Mouse (Mus musculus) forebrain, embryonic 14.5 days (tissue): ENCODE results near the gene Sel1l. TPM values are rescaled to one million over a fixed set of nuclear protein-coding genes. Genes with fewer than 3 reads are reported as not detected.
A peak's percentile ranks its signal among the peaks of the same experiment; 100 is the strongest.

Experiments used
- ATAC-seq: fragments of 200-750 bp; cut with Nextera tagmentation; 2 replicates; pipeline ENCODE4 v1.8.0; 2017; ENCODE audit warnings: mild to moderate bottlenecking, moderate library complexity
- DNase-seq: peaks from one replicate; pipeline ENCODE4 v3.0.0-alpha.2; 2015; ENCODE audit warnings: low spot score
- H3K27ac ChIP-seq: fragments of 300-500 bp; sonication (generic); 2 replicates; pipeline ENCODE4 v1.5.1; 2014; ENCODE audit warnings: low read depth, mild to moderate bottlenecking, control low read depth, low read length, moderate library complexity
- H3K27me3 ChIP-seq: fragments of 300-500 bp; sonication (generic); replicated peaks from 2 replicates; pipeline ENCODE4 v1.6.1; 2014; ENCODE audit warnings: low read length, control low read depth, mixed read lengths; ENCODE audit not compliant: control insufficient read depth, insufficient read depth
- H3K36me3 ChIP-seq: fragments of 300-500 bp; sonication (generic); 2 replicates; pipeline ENCODE4 v1.6.1; 2014; ENCODE audit warnings: low read length, control low read depth; ENCODE audit not compliant: control insufficient read depth, insufficient read depth
- H3K4me1 ChIP-seq: fragments of 300-500 bp; sonication (generic); 2 replicates; pipeline ENCODE4 v1.6.1; 2014; ENCODE audit warnings: antibody characterized with exemption, low read length, control low read depth; ENCODE audit not compliant: control insufficient read depth, insufficient read depth
- H3K4me2 ChIP-seq: fragments of 300-500 bp; sonication (generic); 2 replicates; pipeline ENCODE4 v1.6.1; 2014; ENCODE audit warnings: mild to moderate bottlenecking, control low read depth, low read length
- H3K4me3 ChIP-seq: fragments of 300-500 bp; sonication (generic); 2 replicates; pipeline ENCODE4 v1.5.1; 2014; ENCODE audit warnings: low read depth, low read length, control low read depth
- H3K9ac ChIP-seq: fragments of 300-500 bp; sonication (generic); 2 replicates; pipeline ENCODE4 v1.6.1; 2014; ENCODE audit warnings: mild to moderate bottlenecking, low read length, control low read depth, moderate library complexity
- H3K9me3 ChIP-seq: fragments of 300-500 bp; sonication (generic); replicated peaks from 2 replicates; pipeline ENCODE4 v1.6.1; 2016; ENCODE audit warnings: low read length, control low read depth, mixed read lengths; ENCODE audit not compliant: control insufficient read depth
- WGBS: fragments of 180-500 bp; shearing (Covaris S2); extraction: QIAGEN DNeasy Blood & Tissue Kit; methylation state at CpG from one replicate; pipeline ENCODE4 v1.1.7; 2014; 5-methylcytosine and 5-hydroxymethylcytosine counted together
- polyA plus RNA-seq: library from polyadenylated mRNA; unstranded; fragments of >200 nt; fragmentation: Nextera tagmentation; extraction: Ambion mirVana; gene quantifications from 2 replicates; pipeline ENCODE4 v1.2.1, GENCODE M21; 2014

The Sel1l gene
- polyA plus RNA-seq, 1 experiment from 2014 or later, result 58.1 TPM

DNA sequence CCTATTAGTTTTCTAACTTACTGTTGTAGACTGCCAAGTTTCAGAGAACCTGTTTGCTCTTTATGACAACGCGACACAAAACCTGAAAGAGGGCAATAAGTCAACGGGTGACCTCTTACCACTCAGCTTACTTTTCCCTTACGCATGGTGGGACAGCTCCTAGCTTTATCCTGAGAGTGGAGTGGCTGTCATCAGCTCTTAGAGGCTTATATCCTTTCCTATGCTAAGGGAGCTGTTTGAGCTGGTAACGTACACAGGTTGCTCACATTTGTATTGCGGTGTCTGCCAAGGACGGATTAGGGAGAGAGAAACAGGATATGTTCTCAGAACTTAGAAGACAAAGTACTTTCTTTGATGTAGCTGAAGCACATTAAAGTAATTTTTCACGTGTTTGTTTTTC, 5.4 kb upstream of the Sel1l start:
- Histone ChIP-seq H3K4me2 (no peak overlapping the region), H3K4me3 (no peak overlapping the region), H3K27me3 (no peaks in the 10 kb centered on the region), H3K9ac (no peak overlapping the region), H3K4me1 (no peaks in the 10 kb centered on the region), H3K27ac (no peak overlapping the region), H3K9me3 (no peaks in the 10 kb centered on the region), H3K36me3 (no peaks in the 10 kb centered on the region)
- ATAC-seq, result no peak
- DNase-seq, result no peak
- WGBS, result 81% methylated on average over 8 of the region's 8 CpGs

- no peaks in the 10 kb centered on the region for H3K9me3 ChIP-seq
- H3K4me3 ChIP-seq, result peak overlapping the region; percentile 86
- 0 out of 2 replicates have a peak overlapping the region, but pooled peaks have one; percentile 48 for H3K27ac ChIP-seq
- H3K27me3 ChIP-seq, result no peaks in the 10 kb centered on the region
- H3K4me1 ChIP-seq, result peaks cover 3% of the 10 kb centered on the region; the same call in 1 of the 2 replicates
- H3K4me2 ChIP-seq, result peak overlapping the region; percentile 85
- DNase-seq, result no peak
- H3K9ac ChIP-seq, result peak overlapping the region; percentile 84
- H3K36me3 ChIP-seq, result no peaks in the 10 kb centered on the region
- 8% methylated on average over 17 of the region's 33 CpGs for WGBS
- ATAC-seq, result peak; percentile 66
These were observed 438 bp downstream of the Sel1l start for GRCm38 (mm10) chr12:91848394-91849044.

DNA sequence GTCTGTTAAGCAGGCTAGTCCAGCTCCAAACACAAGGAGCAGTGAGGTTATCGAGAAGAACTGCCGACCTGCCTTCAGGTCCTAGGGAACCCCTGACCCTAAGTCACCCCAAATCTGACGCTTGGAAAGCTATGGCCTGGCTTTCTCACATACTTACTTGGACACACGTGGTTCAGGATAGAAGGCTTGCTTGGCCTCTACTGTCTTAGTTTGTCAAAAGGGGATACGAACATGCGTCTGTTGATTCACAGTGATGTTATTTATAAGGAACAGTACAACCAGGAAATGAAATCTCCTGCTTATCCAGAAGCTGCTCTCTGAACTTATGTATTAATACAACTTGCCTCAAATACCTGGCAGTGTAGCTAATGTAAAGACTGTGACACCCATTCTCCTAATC, 2.9 kb downstream of the Sel1l start:
- Histone ChIP-seq H3K27ac (no peak overlapping the region), H3K4me2 (no peak overlapping the region), H3K4me1 (peaks cover 3% of the 10 kb centered on the region; the same call in 1 of the 2 replicates), H3K36me3 (peaks cover 14% of the 10 kb centered on the region), H3K4me3 (no peak overlapping the region), H3K27me3 (no peaks in the 10 kb centered on the region), H3K9me3 (no peaks in the 10 kb centered on the region), H3K9ac (no peak overlapping the region)
- WGBS, result 94% methylated on average over 6 of the region's 6 CpGs
- ATAC-seq (no peak), DNase-seq (no peak)

DNA sequence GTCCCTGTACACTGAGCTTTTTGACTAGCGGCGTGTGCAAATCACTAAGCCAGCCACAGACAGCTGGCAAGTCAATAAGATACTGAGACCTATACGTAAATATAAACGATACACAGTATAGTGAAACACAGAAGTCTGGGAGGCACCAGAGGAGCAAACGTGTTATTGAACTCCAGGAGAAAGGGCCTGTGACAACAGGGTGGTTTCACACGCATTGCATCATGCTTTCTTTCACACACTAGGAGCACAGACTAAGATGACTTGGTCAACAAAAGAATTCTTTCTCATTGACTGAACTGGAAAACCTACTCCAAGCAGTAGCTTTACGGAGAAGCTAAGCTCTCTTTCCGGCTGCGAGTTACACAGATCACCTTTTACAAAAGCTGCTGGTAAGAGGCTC, 3.6 kb downstream of the Sel1l start:
- ATAC-seq (no peak), DNase-seq (no peak)
- H3K27ac ChIP-seq, result no peak overlapping the region
- peaks cover 20% of the 10 kb centered on the region for H3K36me3 ChIP-seq
- no peaks in the 10 kb centered on the region for H3K27me3 ChIP-seq
- H3K9me3 ChIP-seq, result no peaks in the 10 kb centered on the region
- WGBS, result 74% methylated on average over 9 of the region's 9 CpGs
- H3K4me2 ChIP-seq, result no peak overlapping the region
- H3K4me1 ChIP-seq, result peaks cover 3% of the 10 kb centered on the region; the same call in 1 of the 2 replicates
- no peak overlapping the region for H3K4me3 ChIP-seq
- no peak overlapping the region for H3K9ac ChIP-seq

DNA sequence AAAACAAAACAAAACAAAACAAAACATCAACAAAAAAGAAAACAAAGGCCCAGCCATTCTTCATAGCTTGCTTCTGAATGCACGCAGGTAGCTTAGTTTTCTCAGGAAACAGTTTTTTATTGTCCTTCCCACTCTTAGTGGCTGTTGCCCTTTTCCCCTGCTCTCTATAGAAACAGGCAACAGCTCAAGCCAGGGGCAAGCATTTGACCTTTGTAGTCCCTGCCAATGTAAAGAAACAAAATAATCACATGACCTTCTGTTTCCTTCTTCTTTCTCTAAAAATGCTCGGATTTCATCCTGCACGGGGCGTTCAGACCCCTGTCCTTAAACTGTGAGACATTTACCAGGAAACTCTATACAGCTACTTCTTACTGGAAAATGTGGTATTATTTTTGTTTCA, 4.4 kb downstream of the Sel1l start:
- H3K9ac ChIP-seq, result no peak overlapping the region
- H3K4me2 ChIP-seq, result no peak overlapping the region
- DNase-seq (no peak), ATAC-seq (no peak)
- H3K36me3 ChIP-seq, result peaks cover 26% of the 10 kb centered on the region
- H3K27ac ChIP-seq, result no peak overlapping the region
- peaks cover 3% of the 10 kb centered on the region; the same call in 1 of the 2 replicates for H3K4me1 ChIP-seq
- H3K4me3 ChIP-seq, result no peak overlapping the region
- H3K27me3 ChIP-seq, result no peaks in the 10 kb centered on the region
- 76% methylated on average over 4 of the region's 4 CpGs for WGBS
- no peaks in the 10 kb centered on the region for H3K9me3 ChIP-seq

GRCm38 (mm10) chr12:91843888-91844287, 5.1 kb downstream of the Sel1l start:
- no peaks in the 10 kb centered on the region for H3K9me3 ChIP-seq
- peaks cover 3% of the 10 kb centered on the region; the same call in 1 of the 2 replicates for H3K4me1 ChIP-seq
- 93% methylated on average over 13 of the region's 13 CpGs for WGBS
- no peak overlapping the region for H3K4me3 ChIP-seq
- ATAC-seq (no peak), DNase-seq (no peak)
- H3K9ac ChIP-seq, result no peak overlapping the region
- H3K4me2 ChIP-seq, result no peak overlapping the region
- H3K27me3 ChIP-seq, result no peaks in the 10 kb centered on the region
- no peak overlapping the region for H3K27ac ChIP-seq
- H3K36me3 ChIP-seq, result peaks cover 33% of the 10 kb centered on the region

GRCm38 (mm10) chr12:91841714-91842113, 7.2 kb downstream of the Sel1l start:
- ATAC-seq (no peak), DNase-seq (no peak)
- Histone ChIP-seq H3K9me3 (no peaks in the 10 kb centered on the region), H3K9ac (no peak overlapping the region), H3K4me1 (no peaks in the 10 kb centered on the region), H3K4me2 (no peak overlapping the region), H3K36me3 (peaks cover 55% of the 10 kb centered on the region), H3K27ac (no peak overlapping the region), H3K27me3 (no peaks in the 10 kb centered on the region), H3K4me3 (no peak overlapping the region)
- 93% methylated on average over 6 of the region's 6 CpGs for WGBS

DNA sequence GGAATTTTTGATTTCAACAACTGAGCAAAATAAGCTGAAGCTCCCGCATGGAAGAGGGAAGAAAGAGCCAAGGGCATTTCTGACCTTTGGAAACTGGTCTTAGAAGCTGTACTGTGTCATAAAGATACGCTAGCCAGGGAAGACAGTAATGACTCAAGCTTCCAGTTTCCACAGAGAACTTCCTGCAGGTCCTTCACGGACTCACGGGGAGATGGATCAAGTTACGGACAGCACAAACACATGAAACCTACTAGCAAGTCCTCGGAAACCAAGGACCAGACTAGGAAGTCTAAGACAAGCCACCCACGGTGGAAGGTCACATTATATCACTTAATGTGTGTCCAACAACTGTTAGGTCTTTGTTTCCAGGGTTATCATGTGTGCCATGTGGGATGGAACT, 10.7 kb downstream of the Sel1l start:
- DNase-seq (no peak), ATAC-seq (no peak)
- 87% methylated on average over 7 of the region's 7 CpGs for WGBS

DNA sequence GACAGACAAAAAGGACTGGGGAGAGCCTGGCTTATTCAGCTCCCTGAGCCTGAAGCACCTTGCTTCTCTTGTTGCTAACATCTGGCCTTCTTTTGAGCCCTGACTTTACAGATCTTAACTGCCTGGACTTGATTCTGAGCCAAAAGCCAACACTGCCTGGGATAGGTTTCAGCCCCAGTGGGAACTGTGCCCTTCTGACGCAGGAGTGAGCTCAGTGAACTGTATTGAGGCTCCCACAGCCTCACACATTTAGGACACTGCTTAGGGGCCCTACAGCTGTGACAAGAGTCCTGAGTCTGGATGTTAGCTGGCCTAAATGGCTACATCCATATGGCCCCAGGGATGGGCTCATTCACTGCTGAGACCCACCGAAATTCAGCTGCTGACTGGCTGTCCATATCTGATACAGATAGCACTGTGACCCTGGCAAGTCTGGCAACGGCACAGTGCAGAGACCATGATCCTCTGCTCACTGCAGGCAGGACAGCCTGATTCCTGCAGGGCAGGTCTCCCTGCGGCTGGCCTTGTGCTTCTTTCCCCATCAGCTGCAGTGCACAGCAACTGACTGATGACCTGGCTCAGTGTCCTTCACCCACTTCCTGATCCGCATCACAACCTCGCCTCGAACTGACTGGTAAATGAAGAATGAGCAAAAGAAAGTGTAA, 11.4 kb downstream of the Sel1l start:
- ATAC-seq (no peak), DNase-seq (no peak)
- H3K9ac ChIP-seq, result no peak overlapping the region
- no peak overlapping the region for H3K27ac ChIP-seq
- H3K9me3 ChIP-seq, result no peaks in the 10 kb centered on the region
- no peak overlapping the region for H3K4me2 ChIP-seq
- H3K27me3 ChIP-seq, result no peaks in the 10 kb centered on the region
- H3K36me3 ChIP-seq, result peaks cover 91% of the 10 kb centered on the region
- 94% methylated on average over 7 of the region's 7 CpGs for WGBS
- no peaks in the 10 kb centered on the region for H3K4me1 ChIP-seq
- no peak overlapping the region for H3K4me3 ChIP-seq

More for the DNA sequence above, 10.7 kb downstream of the Sel1l start:
- H3K4me3 ChIP-seq, result no peak overlapping the region
- H3K4me2 ChIP-seq, result no peak overlapping the region
- no peak overlapping the region for H3K27ac ChIP-seq
- peaks cover 84% of the 10 kb centered on the region for H3K36me3 ChIP-seq
- no peaks in the 10 kb centered on the region for H3K9me3 ChIP-seq
- H3K27me3 ChIP-seq, result no peaks in the 10 kb centered on the region
- no peak overlapping the region for H3K9ac ChIP-seq
- no peaks in the 10 kb centered on the region for H3K4me1 ChIP-seq
